Mouse (Mus musculus) stomach, postnatal 0 days (tissue): ENCODE measurements around the gene Whamm.

ENCODE experiments used
- CTCF ChIP-seq: IDR thresholded peaks from 2 replicates; pipeline ENCODE4 v1.5.1; 2016; ENCODE audit warnings: antibody characterized with exemption, low read depth, mild to moderate bottlenecking, moderate library complexity
- EP300 ChIP-seq: optimal IDR thresholded peaks from 2 replicates; pipeline ENCODE3; 2016; ENCODE audit warnings: antibody characterized with exemption

- TF ChIP-seq CTCF (peak; percentile 71), EP300 (no peak)
Measured at GRCm38 (mm10) chr7:81554369-81554768, 16.7 kb upstream of the Whamm start.
